Mouse (Mus musculus) liver, postnatal 0 days (tissue): ENCODE measurements around the gene Adgrb3. TPM values are rescaled to one million over a fixed set of nuclear protein-coding genes. Genes with fewer than 3 reads are reported as not detected.

Experiments used
- ATAC-seq: fragments of 200-750 bp; cut with Nextera tagmentation; 2 replicates; pipeline ENCODE4 v1.8.0; 2017; ENCODE audit warnings: mild to moderate bottlenecking, moderate library complexity
- DNase-seq: peaks from one replicate; pipeline ENCODE4 v3.0.0-alpha.2; 2016
- H3K27ac ChIP-seq: fragments of 300-500 bp; sonication (generic); 2 replicates; pipeline ENCODE4 v1.5.1; 2014; ENCODE audit warnings: antibody characterized with exemption, moderate library complexity, mild to moderate bottlenecking, low read depth
- H3K27me3 ChIP-seq: fragments of 300-500 bp; sonication (generic); 2 replicates; pipeline ENCODE4 v1.6.1; 2014; ENCODE audit warnings: low read length, control low read depth, mixed read lengths; ENCODE audit not compliant: insufficient read depth
- H3K36me3 ChIP-seq: fragments of 300-500 bp; sonication (generic); replicated peaks from 2 replicates; pipeline ENCODE4 v1.6.1; 2014; ENCODE audit warnings: mild to moderate bottlenecking, control low read depth, low read length, moderate library complexity, mixed read lengths; ENCODE audit not compliant: insufficient read depth
- H3K4me1 ChIP-seq: fragments of 300-500 bp; sonication (generic); 2 replicates; pipeline ENCODE4 v1.6.1; 2014; ENCODE audit warnings: antibody characterized with exemption, mild to moderate bottlenecking, control low read depth; ENCODE audit not compliant: insufficient read depth
- H3K4me2 ChIP-seq: fragments of 300-500 bp; sonication (generic); 2 replicates; pipeline ENCODE4 v1.6.1; 2014; ENCODE audit warnings: low read depth, mild to moderate bottlenecking, low read length, moderate library complexity, mixed read lengths
- H3K4me3 ChIP-seq: fragments of 300-500 bp; sonication (generic); 2 replicates; pipeline ENCODE4 v1.5.1; 2014; ENCODE audit warnings: low read depth, low read length
- H3K9ac ChIP-seq: fragments of 300-500 bp; sonication (generic); replicated peaks from 2 replicates; pipeline ENCODE4 v1.6.1; 2014; ENCODE audit warnings: mild to moderate bottlenecking, moderate library complexity
- H3K9me3 ChIP-seq: fragments of 300-500 bp; sonication (generic); 2 replicates; pipeline ENCODE4 v1.6.1; 2016; ENCODE audit warnings: mild to moderate bottlenecking, control low read depth, low read length, mixed read lengths
- CTCF ChIP-seq: sonication (generic); IDR thresholded peaks from 2 replicates; pipeline ENCODE4 v1.5.1; 2016; ENCODE audit warnings: antibody characterized with exemption, low read depth
- EP300 ChIP-seq: IDR thresholded peaks from 2 replicates; pipeline ENCODE4 v1.6.1; 2016; ENCODE audit warnings: antibody characterized with exemption, low read depth, mild to moderate bottlenecking
- WGBS: fragments of 180-500 bp; shearing (Covaris S2); extraction: QIAGEN DNeasy Blood & Tissue Kit; methylation state at CpG from one replicate; pipeline ENCODE4 v1.1.7; 2014; ENCODE audit not compliant: insufficient replicate concordance; 5-methylcytosine and 5-hydroxymethylcytosine counted together
- polyA plus RNA-seq: library from polyadenylated mRNA; unstranded; fragments of >200 nt; fragmentation: Nextera tagmentation; extraction: Ambion mirVana; gene quantifications from 2 replicates; pipeline ENCODE4 v1.2.1, GENCODE M21; 2015

The Adgrb3 gene
- polyA plus RNA-seq, 1 experiment from 2014 or later: not detected

DNA sequence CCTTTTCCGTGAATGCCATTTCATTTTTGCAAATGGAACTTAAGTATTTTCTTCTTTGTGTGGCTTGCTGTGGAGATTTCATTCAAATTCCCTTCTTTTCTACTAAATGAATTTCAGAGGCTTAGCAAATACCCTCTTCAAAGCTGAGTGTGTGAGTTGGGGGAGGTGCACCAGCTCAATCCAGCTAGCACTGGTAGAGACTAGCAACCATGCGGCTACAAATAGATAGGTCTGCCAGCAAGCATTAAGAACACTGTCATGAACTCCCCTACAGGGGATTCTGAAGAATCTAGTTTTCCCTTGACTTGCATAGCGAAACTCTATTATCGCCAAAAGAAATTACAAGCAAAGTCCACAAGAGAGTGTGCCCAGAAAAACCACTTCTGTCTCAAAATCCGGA lies 624.9 kb downstream of the Adgrb3 start:
- TF ChIP-seq CTCF (no peak), EP300 (no peak)
- WGBS: 43% methylated on average over 5 of the region's 5 CpGs

GRCm38 (mm10) chr1:25199392-25199791 lies 630.1 kb downstream of the Adgrb3 start:
- Histone ChIP-seq H3K4me3 (no peak overlapping the region), H3K27ac (no peak overlapping the region), H3K27me3 (no peaks in the 10 kb centered on the region), H3K9me3 (no peaks in the 10 kb centered on the region), H3K9ac (no peak overlapping the region), H3K36me3 (no peaks in the 10 kb centered on the region), H3K4me1 (no peaks in the 10 kb centered on the region), H3K4me2 (no peak overlapping the region)
- no peak for TF ChIP-seq CTCF
- no peak for TF ChIP-seq EP300
- ATAC-seq (no peak), DNase-seq (no peak)

More for the DNA sequence above, 624.9 kb downstream of the Adgrb3 start:
- Histone ChIP-seq H3K4me2 (no peak overlapping the region), H3K4me3 (no peak overlapping the region), H3K27ac (no peak overlapping the region), H3K4me1 (no peaks in the 10 kb centered on the region), H3K36me3 (no peaks in the 10 kb centered on the region), H3K9me3 (no peaks in the 10 kb centered on the region), H3K9ac (no peak overlapping the region), H3K27me3 (no peaks in the 10 kb centered on the region)
- ATAC-seq (no peak), DNase-seq (no peak)

GRCm38 (mm10) chr1:25191986-25192385 lies 637.5 kb downstream of the Adgrb3 start:
- Histone ChIP-seq H3K36me3 (no peaks in the 10 kb centered on the region), H3K9ac (no peak overlapping the region), H3K27ac (no peak overlapping the region), H3K4me3 (no peak overlapping the region), H3K27me3 (no peaks in the 10 kb centered on the region), H3K4me1 (no peaks in the 10 kb centered on the region), H3K4me2 (no peak overlapping the region), H3K9me3 (no peaks in the 10 kb centered on the region)
- WGBS: 74% methylated on average over 11 of the region's 11 CpGs
- DNase-seq: no peak
- ATAC-seq: no peak
- TF ChIP-seq EP300 (no peak), CTCF (no peak)

DNA sequence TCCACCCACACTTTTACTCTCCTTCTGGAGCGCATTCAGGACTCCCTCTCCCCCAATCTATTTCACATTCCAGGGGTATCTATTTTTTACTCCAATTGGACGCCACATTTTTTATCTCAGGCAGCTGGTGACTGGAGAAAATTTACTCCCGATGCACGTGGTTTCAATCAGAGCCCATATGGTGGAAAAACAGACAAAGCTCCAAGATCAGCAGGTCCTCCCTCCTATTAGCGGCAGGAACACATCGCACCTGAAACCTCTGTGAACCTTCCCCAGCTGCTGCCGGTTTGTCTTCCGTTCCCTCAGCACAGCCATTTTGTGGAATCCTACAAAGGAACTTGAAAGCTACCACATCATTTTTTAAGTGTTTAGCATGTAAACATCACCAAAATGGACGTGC lies 640.2 kb downstream of the Adgrb3 start:
- no peak for TF ChIP-seq EP300
- no peak for TF ChIP-seq CTCF
- Histone ChIP-seq H3K4me2 (no peak overlapping the region), H3K27me3 (no peaks in the 10 kb centered on the region), H3K9ac (no peak overlapping the region), H3K27ac (no peak overlapping the region), H3K4me1 (no peaks in the 10 kb centered on the region), H3K9me3 (no peaks in the 10 kb centered on the region), H3K4me3 (no peak overlapping the region), H3K36me3 (no peaks in the 10 kb centered on the region)
- WGBS: 58% methylated on average over 9 of the region's 9 CpGs
- DNase-seq: no peak
- no peak for ATAC-seq

DNA sequence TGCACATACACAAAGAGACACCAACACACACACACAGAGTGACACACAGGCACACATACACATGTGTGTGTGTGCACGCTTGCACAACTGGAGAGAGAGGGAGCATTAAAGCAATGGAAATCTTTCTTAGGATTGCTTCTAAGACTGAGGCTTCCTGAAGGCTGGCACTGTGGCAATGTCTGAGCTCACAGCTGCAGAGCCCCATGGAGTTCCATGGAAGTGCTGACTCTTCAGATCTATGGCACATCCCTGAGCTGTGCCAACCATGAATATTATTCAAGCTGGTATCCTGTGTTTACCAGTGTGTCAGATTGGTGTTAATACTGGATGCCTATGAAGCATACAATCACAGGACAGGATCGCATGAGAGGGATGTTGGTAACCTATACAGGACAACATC lies 643.6 kb downstream of the Adgrb3 start:
- no peak overlapping the region for H3K4me3 ChIP-seq
- H3K36me3 ChIP-seq: no peaks in the 10 kb centered on the region
- H3K27ac ChIP-seq: no peak overlapping the region
- H3K4me2 ChIP-seq: no peak overlapping the region
- H3K27me3 ChIP-seq: no peaks in the 10 kb centered on the region
- H3K9ac ChIP-seq: no peak overlapping the region
- DNase-seq: no peak
- H3K4me1 ChIP-seq: no peaks in the 10 kb centered on the region
- H3K9me3 ChIP-seq: no peaks in the 10 kb centered on the region
- no peak for ATAC-seq
- 88% methylated on average over 2 of the region's 2 CpGs for WGBS
- no peak for TF ChIP-seq CTCF
- no peak for TF ChIP-seq EP300

DNA sequence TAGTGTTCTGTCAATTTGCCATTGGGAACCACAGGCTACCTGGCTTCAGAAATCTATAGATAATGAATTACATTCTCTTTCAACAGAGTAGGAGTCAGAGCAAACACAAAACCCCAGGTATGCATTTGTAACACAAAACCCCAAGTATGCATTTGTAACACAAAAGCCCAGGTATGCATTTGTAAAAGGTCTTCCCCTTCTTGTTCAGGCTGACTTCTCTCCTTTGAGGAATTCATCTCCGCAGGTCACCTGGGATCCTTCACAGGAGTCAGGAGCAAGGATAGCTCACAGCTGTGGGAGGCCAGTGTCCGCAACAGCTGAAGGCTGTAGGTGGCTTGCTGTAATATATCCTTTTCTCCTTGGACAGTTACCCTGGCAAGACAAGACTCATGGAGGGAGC lies 647.6 kb downstream of the Adgrb3 start:
- H3K9me3 ChIP-seq: no peaks in the 10 kb centered on the region
- TF ChIP-seq CTCF: no peak
- no peak for TF ChIP-seq EP300
- no peak overlapping the region for H3K4me2 ChIP-seq
- no peak for DNase-seq
- no peak for ATAC-seq
- WGBS: 57% methylated on average over 2 of the region's 2 CpGs
- no peaks in the 10 kb centered on the region for H3K36me3 ChIP-seq
- H3K4me3 ChIP-seq: no peak overlapping the region
- no peak overlapping the region for H3K27ac ChIP-seq
- H3K27me3 ChIP-seq: no peaks in the 10 kb centered on the region
- H3K4me1 ChIP-seq: no peaks in the 10 kb centered on the region
- H3K9ac ChIP-seq: no peak overlapping the region

- Histone ChIP-seq H3K9me3 (no peaks in the 10 kb centered on the region), H3K4me1 (no peaks in the 10 kb centered on the region), H3K4me3 (no peak overlapping the region), H3K27me3 (no peaks in the 10 kb centered on the region), H3K4me2 (no peak overlapping the region), H3K36me3 (no peaks in the 10 kb centered on the region), H3K9ac (no peak overlapping the region), H3K27ac (no peak overlapping the region)
- DNase-seq (no peak), ATAC-seq (no peak)
- WGBS: 65% methylated on average over 6 of the region's 6 CpGs
- no peak for TF ChIP-seq EP300
Measured at GRCm38 (mm10) chr1:25180615-25181014, 648.9 kb downstream of the Adgrb3 start.
